Comparison of ENCODE assay signal across 26 mouse cellular contexts in the genomic region with DNA sequence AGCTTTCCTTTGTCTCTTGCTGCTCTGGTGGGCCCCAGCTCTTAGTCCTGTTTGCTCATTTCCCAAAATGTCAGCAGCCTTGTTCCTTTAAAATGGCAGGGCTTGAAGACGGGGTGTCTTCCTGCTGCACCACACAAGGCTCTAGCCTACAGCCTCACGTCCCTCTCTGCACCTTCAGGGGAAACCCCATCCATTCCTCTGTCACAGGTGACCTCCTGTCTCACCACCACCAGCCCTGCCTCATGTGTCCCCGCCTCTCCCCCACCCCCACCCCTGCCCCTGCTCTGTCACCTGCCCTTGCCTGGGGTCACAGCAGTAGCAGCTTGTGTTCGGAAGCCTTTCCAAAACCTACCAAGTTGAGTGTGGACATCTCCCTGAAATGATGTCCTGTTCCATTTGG.
"Had no signal": no experiment of that assay in that cellular context is flagged by ENCODE, and none has a peak within 500 bp of the region (broad histone marks: within the 10 kb centered on the region; RNA-seq: fewer than 3 reads in every experiment).

No protein-coding gene starts in this region.

- H3K27ac ChIP-seq: embryonic facial prominence, embryonic 10.5 days; embryonic facial prominence, embryonic 12.5 days; embryonic facial prominence, embryonic 13.5 days; embryonic facial prominence, embryonic 15.5 days; forebrain, embryonic 10.5 days; forebrain, embryonic 12.5 days; forebrain, embryonic 13.5 days; forebrain, embryonic 15.5 days; gastrocnemius, adult 2 months; heart, adult 2 months; heart, embryonic 10.5 days had no signal

- H3K27me3 ChIP-seq: embryonic facial prominence, embryonic 12.5 days; embryonic facial prominence, embryonic 13.5 days; embryonic facial prominence, embryonic 15.5 days; forebrain, embryonic 12.5 days; forebrain, embryonic 13.5 days; forebrain, embryonic 15.5 days had no signal

- H3K9me3 ChIP-seq: embryonic facial prominence, embryonic 10.5 days; embryonic facial prominence, embryonic 12.5 days; embryonic facial prominence, embryonic 13.5 days; embryonic facial prominence, embryonic 15.5 days; forebrain, embryonic 10.5 days; forebrain, embryonic 12.5 days; forebrain, embryonic 13.5 days; forebrain, embryonic 15.5 days; heart, embryonic 10.5 days had no signal

- H3K36me3 ChIP-seq: embryonic facial prominence, embryonic 10.5 days; embryonic facial prominence, embryonic 12.5 days; embryonic facial prominence, embryonic 13.5 days; embryonic facial prominence, embryonic 15.5 days; forebrain, embryonic 10.5 days; forebrain, embryonic 12.5 days; forebrain, embryonic 15.5 days; heart, embryonic 10.5 days had no signal

- H3K4me2 ChIP-seq: embryonic facial prominence, embryonic 12.5 days; embryonic facial prominence, embryonic 13.5 days; embryonic facial prominence, embryonic 15.5 days; forebrain, embryonic 12.5 days; forebrain, embryonic 13.5 days; forebrain, embryonic 15.5 days; heart, embryonic 11.5 days had no signal

- H3K9ac ChIP-seq: embryonic facial prominence, embryonic 12.5 days; embryonic facial prominence, embryonic 13.5 days; embryonic facial prominence, embryonic 15.5 days; forebrain, embryonic 12.5 days; forebrain, embryonic 13.5 days; forebrain, embryonic 15.5 days; forebrain, postnatal 0 days had no signal

- DNase-seq: cerebellum, adult 9-11 months; cerebellum, postnatal 10 days; cerebellum, postnatal 14 days; cerebellum, postnatal 25 days; cerebellum, postnatal 36 days; embryo, embryonic 11 days; forebrain, postnatal 0 days; gastrocnemius, adult 2 months; gastrocnemius, postnatal 10 days; gastrocnemius, postnatal 14 days; gastrocnemius, postnatal 25 days; gastrocnemius, postnatal 36 days; heart, adult 11 months; heart, adult 18-20 months; heart, adult 2 months had no signal

- H3K4me1 ChIP-seq: embryonic facial prominence, embryonic 13.5 days; forebrain, embryonic 13.5 days had no signal

- H3K4me3 ChIP-seq: embryonic facial prominence, embryonic 10.5 days; embryonic facial prominence, embryonic 12.5 days; embryonic facial prominence, embryonic 13.5 days; embryonic facial prominence, embryonic 15.5 days; erythroblast, embryonic 14.5 days; forebrain, embryonic 10.5 days; forebrain, embryonic 12.5 days; forebrain, embryonic 13.5 days; forebrain, embryonic 15.5 days; gastrocnemius, adult 2 months; heart, adult 2 months; heart, embryonic 10.5 days had no signal
